Mouse (Mus musculus) regulatory T cell (primary cell): ENCODE data around the gene Il6st.

ENCODE experiments used
- in situ Hi-C: fragments of 300-600 bp; cut with MboI, MseI; formaldehyde crosslinking; loops from one replicate; pipeline ENCODE4 v1.15.1; 2025; ENCODE audit warnings: high pct_unique_total_duplicates

Il6st gene

GRCm38 (mm10) chr13:112479032-112479431, 15.2 kb downstream of the Il6st start:
- in situ Hi-C loops = no loop called here

- in situ Hi-C loops = no loop called here
These were observed 16.1 kb downstream of the Il6st start for GRCm38 (mm10) chr13:112479926-112480325.

- in situ Hi-C loops = no loop called here
These were observed 18.7 kb downstream of the Il6st start for GRCm38 (mm10) chr13:112482525-112482924.

- in situ Hi-C loops = no loop called here
These were observed 19.1 kb downstream of the Il6st start for GRCm38 (mm10) chr13:112483015-112483414.

DNA sequence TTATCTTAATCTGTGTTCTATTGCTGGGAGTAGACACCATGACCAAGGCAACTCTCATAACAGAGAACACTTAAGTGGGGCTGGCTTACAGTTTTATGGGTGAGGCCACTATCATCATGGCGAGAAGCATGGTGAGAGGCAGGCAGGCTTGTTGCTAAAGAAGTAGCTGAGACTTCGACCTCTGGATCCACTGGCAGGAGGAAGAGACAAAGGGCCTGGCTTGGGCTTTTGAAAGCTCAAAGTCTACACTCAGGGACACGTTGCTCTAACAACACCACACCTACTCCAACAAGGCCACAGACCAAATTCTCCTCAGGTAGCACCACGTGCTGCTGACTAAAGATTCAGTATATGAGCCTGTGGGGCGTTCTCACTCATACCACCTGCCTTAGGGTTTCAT, 22.4 kb downstream of the Il6st start:
- in situ Hi-C loops = no loop called here

DNA sequence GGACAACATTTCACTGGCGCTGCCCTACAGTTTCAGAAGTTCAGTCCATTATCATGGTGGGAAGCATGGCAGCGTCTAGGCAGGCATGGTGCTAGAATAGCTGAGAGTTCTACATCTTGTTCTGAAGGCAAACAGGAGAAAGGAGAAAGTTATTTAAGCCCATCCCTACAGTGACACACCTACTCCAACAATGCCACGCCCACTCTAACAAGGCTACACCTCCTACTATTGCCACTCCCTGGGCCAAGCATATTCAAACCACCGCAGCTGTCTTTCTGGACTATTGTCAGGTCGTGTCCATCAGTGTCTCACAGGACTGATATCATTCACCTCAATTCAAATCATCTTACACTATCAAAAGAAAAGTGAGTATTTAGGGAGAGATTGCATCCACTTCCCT, 22.8 kb downstream of the Il6st start:
- in situ Hi-C loops = no loop called here

DNA sequence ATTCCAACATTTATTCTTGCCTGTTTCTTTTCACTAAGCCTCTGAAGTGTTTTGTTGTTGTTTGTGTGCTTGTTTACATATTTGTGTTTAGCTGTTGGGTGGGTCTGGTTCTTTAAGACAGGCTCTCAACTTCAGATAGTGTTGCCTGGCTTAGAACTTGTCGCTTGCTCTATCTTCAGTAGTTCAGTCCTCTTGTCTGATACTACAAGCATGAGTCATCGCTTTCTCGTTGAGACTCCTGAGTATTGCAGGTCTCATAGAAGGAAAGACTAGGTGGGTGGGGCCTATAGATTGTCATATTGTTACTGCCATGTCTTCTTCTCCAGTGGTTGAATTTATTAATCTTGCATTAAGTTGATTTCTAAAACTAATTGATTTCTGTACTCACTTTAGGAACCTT, 26.2 kb downstream of the Il6st start:
- in situ Hi-C loops = no loop called here

DNA sequence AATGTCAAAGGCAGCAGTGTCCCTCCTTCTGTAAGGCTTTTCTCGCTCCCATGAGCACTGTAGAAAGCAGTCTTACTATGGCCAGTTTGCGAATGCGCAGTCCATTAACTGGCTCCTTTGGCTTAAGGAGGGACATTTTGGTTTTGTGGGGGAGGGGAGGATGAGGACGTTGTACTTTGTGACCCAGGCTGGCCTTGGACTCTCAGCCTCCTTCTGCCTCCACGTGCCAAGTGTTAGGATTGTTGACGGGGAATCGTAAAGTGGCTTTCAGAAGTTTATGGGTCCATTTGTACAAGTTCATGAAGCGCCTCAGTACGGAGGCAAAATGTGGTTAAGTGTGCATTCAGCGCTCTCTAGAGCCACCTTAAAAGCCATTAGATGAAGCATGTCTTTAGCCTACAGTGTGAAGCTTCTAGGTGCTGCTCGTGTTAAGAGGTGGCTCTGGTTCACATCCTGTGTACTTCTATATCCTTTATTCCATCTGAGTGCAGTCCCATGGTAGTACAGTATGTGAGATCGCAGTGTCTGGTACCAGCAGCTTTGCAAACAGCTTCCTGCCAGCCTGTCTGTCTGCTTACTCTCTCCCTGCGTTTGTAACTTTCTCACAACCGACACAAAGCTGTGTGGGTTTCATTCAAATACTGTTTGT, 27.9 kb downstream of the Il6st start:
- in situ Hi-C loops = no loop called here

DNA sequence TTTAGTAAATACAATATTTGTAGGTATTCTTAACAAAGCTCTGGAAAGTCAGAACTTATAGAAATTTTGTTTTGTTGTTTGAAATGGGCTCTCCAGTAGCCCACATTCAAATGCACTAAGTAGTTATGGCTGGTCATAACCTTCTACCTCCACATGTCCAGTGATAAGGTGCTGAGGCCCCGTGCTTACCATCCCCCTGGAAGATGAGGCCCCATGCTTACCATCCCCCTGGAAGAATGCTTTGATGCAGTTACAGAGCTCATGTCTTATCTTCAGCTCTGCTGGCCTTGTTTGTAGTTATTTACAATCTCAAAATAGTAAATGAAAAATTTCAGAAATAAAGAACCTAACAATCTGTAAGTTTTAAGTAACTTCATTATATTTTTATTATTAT, 28.4 kb downstream of the Il6st start:
- in situ Hi-C loops = no loop called here

DNA sequence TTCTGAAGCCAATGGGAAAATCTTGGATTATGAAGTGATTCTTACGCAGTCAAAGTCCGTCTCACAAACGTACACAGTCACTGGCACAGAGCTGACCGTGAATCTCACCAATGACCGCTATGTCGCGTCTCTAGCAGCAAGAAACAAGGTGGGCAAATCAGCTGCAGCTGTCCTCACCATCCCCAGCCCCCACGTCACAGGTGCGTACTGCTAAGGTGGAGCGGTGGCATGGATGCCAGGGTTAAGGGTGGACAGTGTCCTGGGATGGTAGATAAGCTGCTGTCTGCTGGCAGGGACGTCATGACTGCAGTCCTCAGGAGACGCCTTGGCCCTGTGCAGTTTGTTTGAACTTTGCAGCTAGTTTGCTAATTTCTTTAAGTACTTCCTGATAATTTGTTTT, 30.7 kb downstream of the Il6st start:
- in situ Hi-C loops = no loop called here

DNA sequence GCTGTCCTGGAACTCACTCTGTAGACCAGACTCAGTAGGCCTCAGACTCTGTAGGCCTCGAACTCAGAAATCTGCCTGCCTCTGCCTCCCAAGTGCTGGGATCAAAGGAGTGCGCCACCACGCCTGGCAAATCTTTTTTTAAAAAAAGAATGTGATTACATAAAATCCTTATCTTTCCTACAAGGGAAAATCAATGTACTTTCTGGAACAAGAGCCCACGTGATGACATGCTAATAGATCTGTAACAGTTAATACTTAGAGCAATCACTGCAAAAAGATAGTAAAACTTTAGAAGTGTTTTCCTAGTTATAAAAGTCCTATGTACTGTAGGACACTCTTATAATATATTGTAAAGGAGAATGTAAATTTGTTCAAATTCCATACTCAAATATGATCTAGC, 36.2 kb downstream of the Il6st start:
- in situ Hi-C loops = no loop called here

- in situ Hi-C loops = no loop called here
These were observed 36.6 kb downstream of the Il6st start for GRCm38 (mm10) chr13:112500466-112500865.

- in situ Hi-C loops = no loop called here
These were observed 40.0 kb downstream of the Il6st start for GRCm38 (mm10) chr13:112503846-112504245.

DNA sequence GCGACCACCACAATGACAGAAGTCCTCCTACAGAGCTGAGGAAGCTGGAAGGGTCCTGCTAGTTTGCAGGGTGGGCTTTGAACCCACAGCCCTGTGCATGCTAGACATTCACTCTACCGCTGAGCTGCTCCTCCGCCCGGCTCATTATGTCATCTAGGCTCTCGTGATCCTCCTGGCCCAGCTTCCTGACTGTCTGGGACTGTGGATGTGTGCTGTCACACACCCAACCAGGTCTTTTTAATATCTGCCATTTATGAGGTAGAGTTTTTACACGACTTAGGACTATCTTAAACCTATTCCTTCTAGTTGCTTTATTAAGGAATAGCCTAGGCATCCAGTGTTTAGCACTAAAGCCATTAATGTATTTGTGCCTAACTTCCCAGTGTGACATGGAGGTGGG, 41.6 kb downstream of the Il6st start:
- in situ Hi-C loops = loop anchor here (5.0 kb wide), 1 partner anchor 83 kb away; no protein-coding TSS in a partner anchor

- in situ Hi-C loops = loop anchor here (5.0 kb wide), 1 partner anchor 84 kb away; no protein-coding TSS in a partner anchor
These were observed 42.9 kb downstream of the Il6st start for GRCm38 (mm10) chr13:112506766-112507165.

DNA sequence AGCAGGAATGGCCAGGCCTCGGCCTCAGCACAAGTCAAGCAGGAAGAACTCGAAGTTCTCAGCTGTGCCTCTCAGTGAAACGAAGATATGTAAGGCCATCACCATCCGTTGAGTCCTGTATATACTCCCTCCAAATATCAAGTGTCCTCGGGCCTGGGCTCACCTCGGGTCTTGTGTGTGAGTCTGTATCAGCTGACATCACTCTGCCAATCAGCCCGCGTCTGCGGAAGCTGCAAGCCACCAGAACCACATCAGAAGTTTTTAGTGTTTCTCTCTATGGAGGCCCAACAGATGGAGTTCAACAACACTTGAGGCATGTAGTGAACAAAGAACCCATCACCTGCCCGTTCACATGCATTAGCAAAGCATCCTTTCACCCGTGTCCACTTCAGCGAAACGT, 43.8 kb downstream of the Il6st start:
- in situ Hi-C loops = loop anchor here (5.0 kb wide), 1 partner anchor 85 kb away; no protein-coding TSS in a partner anchor

DNA sequence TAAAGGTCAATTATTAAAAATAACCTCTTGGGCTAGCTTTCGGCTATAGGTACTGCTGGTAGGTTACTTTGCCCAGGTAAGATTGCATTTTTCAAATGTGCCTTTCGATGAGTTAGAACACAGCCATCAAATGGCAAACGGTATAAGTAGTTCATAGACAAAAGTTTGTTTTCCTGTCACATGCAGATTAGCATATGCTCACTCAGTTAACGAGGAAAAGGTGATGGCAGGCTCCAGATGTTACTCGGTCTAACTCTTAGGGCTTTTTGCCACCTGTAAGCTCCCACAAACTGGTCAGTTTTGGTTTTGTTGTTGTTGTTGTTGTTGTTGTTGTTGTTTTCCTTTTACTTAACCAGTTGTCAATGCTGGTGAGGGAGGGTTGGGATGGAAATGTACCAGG, 44.6 kb downstream of the Il6st start:
- in situ Hi-C loops = loop anchor here (5.0 kb wide), 1 partner anchor 86 kb away; no protein-coding TSS in a partner anchor

- in situ Hi-C loops = loop anchor here (5.0 kb wide), 1 partner anchor 87 kb away; no protein-coding TSS in a partner anchor
These were observed 45.6 kb downstream of the Il6st start for GRCm38 (mm10) chr13:112509465-112509864.

DNA sequence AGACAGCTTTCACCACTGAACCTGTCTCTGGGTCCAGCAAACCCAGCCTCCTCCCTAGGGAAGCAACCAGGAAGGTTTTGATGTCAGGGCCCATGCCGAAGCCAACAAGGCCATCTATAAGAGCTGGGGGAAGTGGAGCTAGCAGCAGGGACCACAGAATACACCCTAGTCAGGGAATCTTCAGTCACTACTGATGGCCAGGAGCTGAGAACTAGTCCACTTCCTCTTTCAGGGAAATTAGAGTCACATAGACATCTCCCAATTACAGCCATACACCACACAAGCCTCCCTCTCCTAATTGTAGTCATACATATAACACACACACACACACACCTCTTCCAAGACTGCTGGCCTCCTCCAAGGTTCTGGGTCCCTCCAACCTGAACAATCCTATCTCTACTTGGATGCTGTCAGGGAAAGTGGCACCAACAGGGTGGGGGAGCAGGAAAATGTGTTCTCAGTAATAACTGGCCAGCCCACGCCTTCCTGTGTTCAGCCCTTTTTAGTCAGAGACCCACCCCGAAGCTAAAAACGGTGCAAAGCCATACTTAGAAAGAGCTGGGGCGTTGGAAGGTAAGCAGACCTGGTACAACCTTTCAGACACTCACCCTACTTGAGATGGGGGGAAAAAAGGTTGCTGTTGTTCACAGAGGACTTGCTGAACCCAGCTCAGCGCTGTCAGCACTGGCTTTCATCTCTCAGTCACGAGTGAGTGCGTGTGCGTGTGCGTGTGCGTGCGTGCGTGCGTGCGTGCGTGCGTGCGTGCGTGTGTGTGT, 46.8 kb downstream of the Il6st start:
- in situ Hi-C loops = no loop called here

DNA sequence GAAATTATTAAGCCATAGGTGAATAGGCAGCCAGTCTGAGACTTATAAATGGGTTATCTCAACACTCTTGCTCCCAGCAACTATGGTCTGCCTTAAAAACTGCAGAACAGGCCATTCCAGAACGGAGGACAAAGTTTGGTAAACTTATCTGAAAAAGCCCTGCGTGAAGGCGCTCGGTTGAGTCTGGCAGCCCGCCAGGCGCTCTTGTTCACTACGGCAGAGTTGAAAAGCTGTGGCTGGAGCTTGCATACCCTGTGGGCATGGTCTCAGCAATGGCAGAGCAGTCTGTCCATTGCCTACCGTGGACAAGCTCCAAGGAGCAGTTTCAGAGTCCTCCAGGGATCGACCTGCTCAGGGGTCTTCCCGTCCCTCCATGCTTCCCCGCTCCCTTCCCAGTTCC, 47.4 kb downstream of the Il6st start:
- in situ Hi-C loops = no loop called here

GRCm38 (mm10) chr13:112511810-112512209, 47.9 kb downstream of the Il6st start:
- in situ Hi-C loops = no loop called here

GRCm38 (mm10) chr13:112512824-112513223, 49.0 kb downstream of the Il6st start:
- in situ Hi-C loops = no loop called here

DNA sequence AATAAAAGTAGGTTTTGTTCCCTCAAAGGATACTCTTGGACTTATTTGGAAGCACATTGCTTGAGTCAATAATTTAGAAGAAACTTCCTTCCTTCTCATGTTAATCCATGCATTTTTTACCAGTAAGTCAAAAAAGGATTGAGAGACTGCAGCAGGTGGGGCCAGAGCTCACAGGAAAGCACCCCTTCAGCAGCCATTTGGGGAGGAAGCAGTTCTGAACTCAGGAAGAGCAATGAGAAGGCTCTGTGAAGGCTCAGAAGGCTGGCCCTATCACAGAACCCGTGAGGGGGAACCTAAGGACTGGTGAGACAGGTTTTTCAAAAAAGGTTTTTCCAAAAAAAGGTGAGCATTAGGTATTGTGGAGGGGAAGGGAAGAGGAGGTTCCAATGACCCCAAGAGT, 50.7 kb downstream of the Il6st start:
- in situ Hi-C loops = no loop called here
